Mouse (Mus musculus): ENCODE data around the gene Matn1. TPM values are rescaled to one million over a fixed set of nuclear protein-coding genes. Genes with fewer than 3 reads are reported as not detected.

Gene Matn1
- polyA plus RNA-seq, 1 experiment from 2014 or later, result not detected

Other genes with a start within 250 kb of the Matn1 start
- gene Sdc3, start 151.8 kb upstream of the Matn1 start, polyA plus RNA-seq (2014; fragmentation: Nextera tagmentation; extraction: Ambion mirVana), result 12.1 and 13.6 TPM in 2 replicates
- gene Laptm5, start 31.3 kb upstream of the Matn1 start, polyA plus RNA-seq (2014; fragmentation: Nextera tagmentation; extraction: Ambion mirVana), result 22.0 and 27.3 TPM in 2 replicates